Mouse (Mus musculus) olfactory bulb, adult 2 months (tissue): ENCODE results near the gene Fam136a.

Source experiments
- CTCF ChIP-seq: fragments of 200-500 bp; IDR thresholded peaks from 2 replicates; pipeline ENCODE4 v1.5.1; 2012; ENCODE audit warnings: low read depth, mild to moderate bottlenecking, low read length, moderate library complexity; ENCODE audit not compliant: insufficient read depth
- POLR2A ChIP-seq: fragments of 200-500 bp; IDR thresholded peaks from 2 replicates; pipeline ENCODE4 v1.6.1; 2012; ENCODE audit warnings: mild to moderate bottlenecking, low read depth, low read length, moderate library complexity; ENCODE audit not compliant: insufficient read depth

- TF ChIP-seq POLR2A = no peak
- TF ChIP-seq CTCF = no peak
Observed at GRCm38 (mm10) chr6:86325646-86326045, 39.8 kb upstream of the Fam136a start.
